Mouse (Mus musculus): ENCODE data around the gene Msh4. TPM values are rescaled to one million over a fixed set of nuclear protein-coding genes. Genes with fewer than 3 reads are reported as not detected.

Msh4 gene
- total and polyA plus RNA-seq, 3 experiments, result 0.14 to 0.42 (median 0.16) TPM

GRCm38 (mm10) chr3:153911882-153912440, 6.0 kb upstream of the Msh4 start:
- Histone ChIP-seq H3K36me3 (replicated peaks in 1 of 2; ENCODE audit: control insufficient read depth in 1 of 2, insufficient read depth in 1 of 2, low read length in 1 of 2) (peaks cover 41 to 51% of the 10 kb centered on the region in 2 experiments), H3K9me3 (replicated peaks; ENCODE audit: low read length) (no peaks in the 10 kb centered on the region), H3K4me2 (ENCODE audit: insufficient read depth, low read depth, poor library complexity, severe bottlenecking) (peak overlapping the region; percentile 63), H3K9ac (ENCODE audit: insufficient read depth, low read depth) (peak overlapping the region; percentile 99), H3K4me1 (ENCODE audit: control insufficient read depth in 1 of 2, insufficient read depth in 2 of 2) (peaks cover 11 to 35% of the 10 kb centered on the region in 2 experiments), H3K4me3 (replicated peaks in 1 of 3; ENCODE audit: low read depth in 2 of 3, low read length in 2 of 3, poor library complexity in 1 of 3) (peak overlapping the region; percentile 69 to 99 (median 93)), H3K79me2 (replicated peaks; ENCODE audit: control insufficient read depth, extremely low read depth, insufficient read depth, poor library complexity, severe bottlenecking) (peaks cover 53% of the 10 kb centered on the region), H3K27ac (ENCODE audit: insufficient read depth, low read depth) (peak overlapping the region; percentile 68), H3K27me3 (replicated peaks) (no peaks in the 10 kb centered on the region)
- in situ Hi-C loops (cut with MboI; ENCODE audit: low pct_ligation_motif_present, low pct_unique_long_range_greater_than_20kb, low sequenced_read_pairs), result no loop called here
- TF ChIP-seq RAD21 (IDR thresholded peaks at IDR 0.05; ENCODE audit: low read depth, low read length) (no peak), ZNF384 (IDR thresholded peaks at IDR 0.05; ENCODE audit: low read depth, low read length) (no peak), BHLHE40 (IDR thresholded peaks at IDR 0.05; ENCODE audit: low read depth, low read length) (0 out of 2 replicates have a peak, but pooled peaks have one; percentile 3), POLR2AphosphoS2 (IDR thresholded peaks at IDR 0.05; ENCODE audit: low read depth, low read length) (peak; percentile 75; the same call in 1 of the 2 replicates), MYC (IDR thresholded peaks at IDR 0.05; ENCODE audit: low read depth, low read length) (peak; percentile 49; the same call in 1 of the 2 replicates), POLR2A (IDR thresholded peaks at IDR 0.05; ENCODE audit: low read depth, low read length) (peak; percentile 37; the same call in 1 of the 2 replicates), E2F4 (IDR thresholded peaks at IDR 0.05; ENCODE audit: insufficient replicate concordance, low read depth, low read length) (no peak), CHD2 (IDR thresholded peaks at IDR 0.05; ENCODE audit: low read length) (no peak), SIN3A (IDR thresholded peaks at IDR 0.05; ENCODE audit: low read length) (no peak; the same call in none of the 2 replicates), CHD1 (IDR thresholded peaks at IDR 0.05; ENCODE audit: low read depth, low read length) (0 out of 2 replicates have a peak, but pooled peaks have one; percentile 91), MXI1 (IDR thresholded peaks at IDR 0.05; ENCODE audit: low read depth, low read length) (peak; percentile 49; the same call in 1 of the 2 replicates), TBP (conservative IDR thresholded peaks at IDR 0.05; ENCODE audit: low read depth, low read length) (0 out of 2 replicates have a peak, but pooled peaks have one; percentile 37)
- dilution Hi-C loops (cut with MboI; ENCODE audit: extremely low pct_ligation_motif_present, extremely low pct_unique_long_range_greater_than_20kb, low sequenced_read_pairs), result no loop called here
- no peak for DNase-seq (ENCODE audit: extremely low read depth)

- H3K4me2 ChIP-seq (ENCODE audit: insufficient read depth, low read depth, poor library complexity, severe bottlenecking), result peak overlapping the region; percentile 63
- H3K9me3 ChIP-seq (replicated peaks; ENCODE audit: low read length), result no peaks in the 10 kb centered on the region
- DNase-seq (ENCODE audit: extremely low read depth), result no peak
- peaks cover 47 to 57% of the 10 kb centered on the region in 2 experiments for H3K36me3 ChIP-seq (replicated peaks in 1 of 2; ENCODE audit: control insufficient read depth in 1 of 2, insufficient read depth in 1 of 2, low read length in 1 of 2)
- H3K27ac ChIP-seq (ENCODE audit: insufficient read depth, low read depth), result peak overlapping the region; percentile 26
- in situ Hi-C loops (cut with MboI; ENCODE audit: low pct_ligation_motif_present, low pct_unique_long_range_greater_than_20kb, low sequenced_read_pairs) (no loop called here), dilution Hi-C loops (cut with MboI; ENCODE audit: extremely low pct_ligation_motif_present, extremely low pct_unique_long_range_greater_than_20kb, low sequenced_read_pairs) (no loop called here)
- H3K27me3 ChIP-seq (replicated peaks), result no peaks in the 10 kb centered on the region
- H3K4me1 ChIP-seq (ENCODE audit: control insufficient read depth in 1 of 2, insufficient read depth in 2 of 2), result peaks cover 9 to 36% of the 10 kb centered on the region in 2 experiments
- H3K9ac ChIP-seq (ENCODE audit: insufficient read depth, low read depth), result peak overlapping the region; percentile 99
- peaks cover 54% of the 10 kb centered on the region for H3K79me2 ChIP-seq (replicated peaks; ENCODE audit: control insufficient read depth, extremely low read depth, insufficient read depth, poor library complexity, severe bottlenecking)
- peak overlapping the region; percentile 69 to 99 (median 93) for H3K4me3 ChIP-seq (replicated peaks in 1 of 3; ENCODE audit: low read depth in 2 of 3, low read length in 2 of 3, poor library complexity in 1 of 3)
- no peak for TF ChIP-seq E2F4 (IDR thresholded peaks at IDR 0.05; ENCODE audit: insufficient replicate concordance, low read depth, low read length)
- TF ChIP-seq RCOR1 (conservative IDR thresholded peaks at IDR 0.05; ENCODE audit: low read depth, low read length), result no peak
- 0 out of 2 replicates have a peak, but pooled peaks have one; percentile 52 for TF ChIP-seq KAT2A (IDR thresholded peaks at IDR 0.05; ENCODE audit: insufficient replicate concordance, low read length)
- peak; percentile 23 for TF ChIP-seq HCFC1 (IDR thresholded peaks at IDR 0.05; ENCODE audit: low read depth, low read length)
- TF ChIP-seq GABPA (IDR thresholded peaks at IDR 0.05; ENCODE audit: insufficient replicate concordance, low read depth, low read length), result no peak
- TF ChIP-seq MXI1 (IDR thresholded peaks at IDR 0.05; ENCODE audit: low read depth, low read length), result 0 out of 2 replicates have a peak, but pooled peaks have one; percentile 27
- TF ChIP-seq SMC3 (IDR thresholded peaks at IDR 0.05; ENCODE audit: low read depth, low read length), result no peak; the same call in 1 of the 2 replicates
- peak; percentile 58; the same call in 1 of the 2 replicates for TF ChIP-seq ELF1 (IDR thresholded peaks at IDR 0.05; ENCODE audit: low read depth, low read length)
- TF ChIP-seq ETS1 (conservative IDR thresholded peaks at IDR 0.05; ENCODE audit: low read depth, low read length), result no peak
- TF ChIP-seq CHD1 (IDR thresholded peaks at IDR 0.05; ENCODE audit: low read depth, low read length), result peak; percentile 96
- TF ChIP-seq USF1 (IDR thresholded peaks at IDR 0.05; ENCODE audit: low read depth, low read length), result no peak
- peak; percentile 28 for TF ChIP-seq POLR2A (IDR thresholded peaks at IDR 0.05; ENCODE audit: low read depth, low read length)
- 0 out of 2 replicates have a peak, but pooled peaks have one; percentile 4 for TF ChIP-seq JUN (IDR thresholded peaks at IDR 0.05; ENCODE audit: insufficient read depth, low read depth, low read length)
- TF ChIP-seq NRF1 (IDR thresholded peaks at IDR 0.05; ENCODE audit: low read depth, low read length), result no peak
- TF ChIP-seq IRF4 (IDR thresholded peaks at IDR 0.05; ENCODE audit: low read depth, low read length), result 0 out of 2 replicates have a peak, but pooled peaks have one; percentile 3
- TF ChIP-seq TCF12 (IDR thresholded peaks at IDR 0.05; ENCODE audit: low read depth, low read length), result 0 out of 2 replicates have a peak, but pooled peaks have one; percentile 14
- no peak for TF ChIP-seq ZNF384 (IDR thresholded peaks at IDR 0.05; ENCODE audit: low read depth, low read length)
- no peak; the same call in none of the 2 replicates for TF ChIP-seq MAX (IDR thresholded peaks at IDR 0.05; ENCODE audit: low read length)
- TF ChIP-seq USF2 (conservative IDR thresholded peaks at IDR 0.05; ENCODE audit: low read depth, low read length), result peak; percentile 11; the same call in 1 of the 2 replicates
- TF ChIP-seq CHD2 (IDR thresholded peaks at IDR 0.05; ENCODE audit: low read length), result no peak
- 0 out of 2 replicates have a peak, but pooled peaks have one; percentile 9 for TF ChIP-seq BHLHE40 (IDR thresholded peaks at IDR 0.05; ENCODE audit: low read depth, low read length)
- no peak for TF ChIP-seq ZC3H11A (IDR thresholded peaks at IDR 0.05; ENCODE audit: low read depth, low read length)
- TF ChIP-seq MYC (IDR thresholded peaks at IDR 0.05; ENCODE audit: low read depth, low read length), result 0 out of 2 replicates have a peak, but pooled peaks have one; percentile 9
Measured at GRCm38 (mm10) chr3:153911197-153911881, 5.4 kb upstream of the Msh4 start.
